Mouse (Mus musculus): ENCODE results near the gene Afap1.

Gene Afap1

GRCm38 (mm10) chr5:35893093-35893804, at the start of gene Afap1:
Gene Afap1 (plus strand): TSS chr5:35893319.
- DNase-seq (ENCODE audit: low read depth, low spot score), result peak; percentile 94

- peak; percentile 24 for DNase-seq (ENCODE audit: low read depth, low spot score)
These were observed 41.6 kb upstream of the Afap1 start for GRCm38 (mm10) chr5:35851485-35851884.

DNA sequence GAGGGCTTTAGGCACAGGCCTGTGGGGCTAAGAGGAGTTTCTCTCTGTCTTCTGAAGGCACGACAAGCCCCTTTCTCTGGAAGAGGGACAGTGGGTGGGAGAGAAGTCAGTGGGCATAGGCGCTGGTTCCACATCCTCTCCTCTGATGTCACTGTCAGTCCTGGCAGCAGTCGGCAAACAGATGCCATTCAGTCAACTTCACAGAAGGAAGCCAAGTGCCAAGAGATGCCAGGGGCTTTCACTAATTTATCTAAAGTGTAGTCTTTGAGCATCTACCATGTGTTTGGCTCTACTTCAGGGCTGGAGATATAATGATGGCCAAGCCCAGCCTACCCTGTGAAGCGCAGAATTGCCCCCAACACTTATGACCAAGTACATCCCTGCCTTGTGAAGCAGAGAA, 39.7 kb upstream of the Afap1 start:
- no peak for DNase-seq (ENCODE audit: low read depth, low spot score)

GRCm38 (mm10) chr5:35856245-35856644, 36.9 kb upstream of the Afap1 start:
- DNase-seq (ENCODE audit: low read depth, low spot score), result no peak

- DNase-seq (ENCODE audit: low read depth, low spot score), result peak; percentile 68
These were observed 35.0 kb upstream of the Afap1 start for GRCm38 (mm10) chr5:35858069-35858468.

- no peak for DNase-seq (ENCODE audit: low read depth, low spot score)
These were observed 31.7 kb upstream of the Afap1 start for GRCm38 (mm10) chr5:35861456-35861855.

- DNase-seq (ENCODE audit: low read depth, low spot score), result no peak
These were observed 23.1 kb upstream of the Afap1 start for GRCm38 (mm10) chr5:35869973-35870372.

DNA sequence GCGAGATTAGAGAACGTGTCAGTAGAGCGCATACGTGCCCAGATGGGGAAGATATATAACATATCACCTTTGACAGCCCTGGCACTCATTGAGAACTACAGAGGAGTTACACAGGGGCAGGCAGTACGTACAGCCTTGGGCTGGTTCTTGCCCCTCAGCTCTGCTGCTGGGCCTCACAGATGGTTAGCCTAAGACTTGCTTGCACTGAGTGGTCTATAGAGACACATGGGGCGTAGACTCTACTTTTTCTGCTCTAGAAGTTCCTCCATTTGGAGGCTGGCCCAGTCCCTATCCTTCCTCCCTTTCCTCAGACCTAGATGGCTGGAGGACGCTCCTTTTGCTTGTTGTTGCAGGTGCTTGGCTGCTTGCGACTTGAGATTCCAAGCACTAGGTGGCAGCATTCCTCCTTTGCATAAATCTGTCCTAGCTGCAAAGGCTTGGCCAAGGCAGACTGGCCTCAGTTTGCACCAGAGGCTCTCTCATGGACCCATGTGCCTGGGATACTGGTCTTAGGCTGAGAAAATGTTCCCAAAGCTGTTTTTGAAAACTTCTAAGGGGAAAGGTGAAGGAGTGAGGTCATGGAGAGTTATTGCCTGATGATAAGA, 22.6 kb upstream of the Afap1 start:
- DNase-seq (ENCODE audit: low read depth, low spot score), result peak; percentile 67

DNA sequence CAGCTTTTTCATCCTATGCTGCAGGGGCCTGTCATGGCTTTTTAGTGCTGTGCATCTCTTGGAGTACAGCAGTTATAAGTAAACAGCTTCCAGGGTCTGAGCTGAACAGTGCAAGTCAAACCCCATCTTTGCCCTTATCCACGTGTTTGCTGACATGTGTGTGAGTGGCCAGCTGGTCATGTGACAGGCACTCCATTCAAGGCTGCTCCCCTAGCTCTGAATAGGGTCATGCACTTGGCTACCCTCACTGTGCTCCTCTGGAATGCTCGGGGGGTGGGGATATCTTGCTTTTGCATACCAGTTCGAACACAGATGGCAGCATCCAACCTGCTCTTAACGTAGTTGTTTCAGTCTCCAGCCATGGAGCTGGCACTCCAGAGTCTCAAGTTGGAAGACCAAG, 19.7 kb upstream of the Afap1 start:
- DNase-seq (ENCODE audit: low read depth, low spot score), result no peak

- DNase-seq (ENCODE audit: low read depth, low spot score), result no peak
These were observed 16.9 kb upstream of the Afap1 start for GRCm38 (mm10) chr5:35876236-35876635.

DNA sequence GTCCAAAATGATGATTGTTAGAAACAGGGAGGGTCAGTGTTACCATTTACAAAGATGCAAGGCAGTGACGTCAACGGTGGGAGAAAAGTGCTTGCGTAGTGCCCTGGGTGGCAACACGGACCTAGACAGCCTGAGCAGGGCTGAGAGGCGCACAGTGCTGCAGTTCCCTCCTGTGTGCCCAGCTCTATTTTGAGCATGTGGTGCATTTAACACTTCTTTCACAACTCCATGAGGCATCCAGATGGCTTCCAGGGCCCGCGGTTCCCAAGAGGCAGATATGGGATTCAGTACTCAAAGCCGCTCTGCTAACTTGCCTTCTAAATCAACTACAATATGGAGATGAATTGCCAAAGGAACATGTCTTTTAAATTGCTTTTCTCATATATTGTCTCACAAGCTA, 13.9 kb upstream of the Afap1 start:
- DNase-seq (ENCODE audit: low read depth, low spot score), result no peak

DNA sequence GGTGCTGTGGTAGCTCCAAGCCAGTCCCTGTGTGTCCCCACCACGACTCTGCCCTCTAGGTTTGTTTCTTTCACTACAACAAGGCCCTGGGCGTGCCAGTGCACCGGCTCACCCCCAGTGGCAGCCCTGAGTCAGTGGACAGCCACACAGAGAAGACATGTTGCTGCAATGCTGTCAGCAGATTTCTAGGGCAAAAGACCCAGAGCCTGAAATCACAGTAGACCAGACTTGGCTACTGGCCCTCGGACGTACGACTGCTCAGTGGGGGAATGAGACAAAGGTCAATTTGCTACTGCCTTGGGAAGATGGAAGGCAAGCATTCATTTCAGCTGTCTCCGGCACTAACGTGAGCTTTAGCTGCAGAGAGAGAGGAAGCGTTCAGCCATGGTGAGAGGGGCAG, 10.7 kb upstream of the Afap1 start:
- no peak for DNase-seq (ENCODE audit: low read depth, low spot score)

DNA sequence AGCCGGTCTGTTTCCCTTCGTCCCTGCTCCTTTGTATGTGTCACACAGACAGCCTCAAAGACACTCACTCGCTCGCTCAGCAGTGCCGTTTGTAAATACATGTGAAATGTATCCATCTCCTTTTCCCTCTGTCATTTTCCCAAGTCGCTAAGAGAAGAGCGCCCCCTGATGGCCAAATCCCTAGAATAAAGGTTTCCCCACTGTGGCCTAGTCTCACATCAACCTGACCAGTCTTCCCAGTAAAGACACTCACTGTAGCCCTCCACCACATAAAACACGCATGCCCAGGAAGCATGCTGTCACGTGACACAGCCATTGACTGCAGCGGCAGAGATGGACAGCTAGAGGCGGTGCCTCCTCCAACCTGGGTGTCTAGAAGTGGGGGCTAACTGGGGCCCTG, 8.9 kb upstream of the Afap1 start:
- peak; percentile 27 for DNase-seq (ENCODE audit: low read depth, low spot score)

- no peak for DNase-seq (ENCODE audit: low read depth, low spot score)
These were observed 8.4 kb upstream of the Afap1 start for GRCm38 (mm10) chr5:35884689-35885088.

DNA sequence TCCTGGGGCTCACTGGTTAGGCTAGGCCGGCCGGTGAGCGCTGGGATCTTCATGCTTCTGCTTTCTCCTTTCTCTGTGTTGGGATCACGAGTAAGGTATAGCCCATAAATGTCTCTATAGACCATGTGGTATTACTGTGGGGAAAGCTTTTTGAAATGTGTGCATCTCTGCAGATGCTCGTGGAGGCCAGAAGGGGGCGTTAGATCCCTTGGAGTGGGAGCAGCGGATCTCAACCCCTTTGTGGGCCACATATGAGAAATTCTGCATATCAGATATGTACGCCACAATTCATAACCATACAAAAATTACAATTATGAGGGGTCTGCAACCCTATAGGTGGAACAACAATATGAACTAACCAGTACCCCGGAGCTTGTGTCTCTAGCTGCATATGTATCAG, 4.2 kb upstream of the Afap1 start:
- DNase-seq (ENCODE audit: low read depth, low spot score), result peak; percentile 26

DNA sequence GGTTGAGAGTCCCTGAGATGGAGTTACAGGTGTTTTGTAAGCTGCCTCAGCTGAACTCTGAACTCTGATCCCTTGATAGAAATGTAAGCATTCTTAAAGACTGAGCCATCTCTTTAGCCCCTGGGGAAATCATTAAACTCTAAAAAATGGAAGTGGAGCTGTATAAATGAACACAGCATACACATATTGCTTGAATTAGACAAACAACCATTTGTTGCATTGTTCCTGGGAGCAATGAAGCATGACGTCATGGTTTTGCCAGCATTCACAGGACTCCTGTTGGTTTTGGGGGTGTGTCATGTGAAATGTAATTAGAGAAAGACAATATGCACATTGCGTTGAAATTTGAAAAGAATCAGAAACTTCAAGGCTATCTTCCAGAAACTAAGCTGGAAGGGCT, 3.5 kb upstream of the Afap1 start:
- no peak for DNase-seq (ENCODE audit: low read depth, low spot score)

GRCm38 (mm10) chr5:35890985-35891730, 2.0 kb upstream of the Afap1 start:
- DNase-seq (ENCODE audit: low read depth, low spot score), result no peak

GRCm38 (mm10) chr5:35892363-35892762, 756 bp upstream of the Afap1 start:
- DNase-seq (ENCODE audit: low read depth, low spot score), result no peak

DNA sequence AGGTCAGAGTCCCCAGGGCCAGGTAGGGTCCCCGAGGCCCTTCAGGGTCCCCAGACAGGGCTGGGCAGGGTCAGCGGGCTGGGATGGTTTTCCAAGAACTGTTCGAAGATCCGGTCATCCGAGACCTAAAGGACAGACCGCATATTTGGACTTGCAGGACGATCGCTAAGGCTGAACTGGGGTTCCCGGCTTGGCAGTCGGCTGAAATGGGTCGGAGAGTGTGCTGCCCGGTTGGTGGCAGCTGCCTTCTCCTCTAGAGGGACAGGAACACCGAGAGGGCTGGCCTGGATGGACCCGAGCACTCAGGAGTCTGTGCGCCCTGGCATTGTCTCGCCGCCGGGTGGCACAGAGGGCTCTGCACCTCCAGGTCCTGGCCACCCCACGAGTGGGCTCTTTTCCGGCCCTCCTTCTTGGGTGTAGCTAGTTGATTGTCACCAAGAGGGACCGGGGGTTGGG, 714 bp downstream of the Afap1 start:
- DNase-seq (ENCODE audit: low read depth, low spot score), result no peak

- DNase-seq (ENCODE audit: low read depth, low spot score), result no peak
These were observed 1.4 kb downstream of the Afap1 start for GRCm38 (mm10) chr5:35894295-35895047.

GRCm38 (mm10) chr5:35895926-35896325, 2.8 kb downstream of the Afap1 start:
- no peak for DNase-seq (ENCODE audit: low read depth, low spot score)

DNA sequence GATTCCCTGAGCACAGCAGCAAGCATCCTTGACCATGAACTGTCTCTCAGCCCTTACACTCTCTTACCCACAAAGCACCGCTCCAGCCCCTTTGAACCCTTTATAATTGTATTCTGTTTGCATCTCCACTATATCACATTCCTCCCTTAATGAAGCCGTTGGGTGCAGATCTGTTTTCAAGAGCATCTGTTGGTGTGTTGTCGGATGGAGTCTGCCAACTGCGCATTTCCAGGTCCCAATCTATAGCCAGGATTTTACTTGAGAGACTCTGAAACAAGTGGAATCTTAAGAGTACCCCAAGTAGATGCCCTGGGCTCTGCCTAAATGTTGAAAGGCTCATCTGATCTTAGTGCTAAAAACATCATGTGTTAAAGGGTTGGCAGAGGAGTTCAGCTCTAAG, 3.4 kb downstream of the Afap1 start:
- DNase-seq (ENCODE audit: low read depth, low spot score), result no peak

All from A20 (cell line).